Mouse (Mus musculus): Measurements from ENCODE around the gene Smox.

The Smox gene

GRCm38 (mm10) chr2:131514055-131514621 lies 22.8 kb downstream of the Smox start:
- DNase-seq: no peak

GRCm38 (mm10) chr2:131517550-131517949 lies 26.3 kb downstream of the Smox start:
- no peak for DNase-seq

- no peak for DNase-seq
Observed at GRCm38 (mm10) chr2:131518790-131519189, 27.5 kb downstream of the Smox start.

GRCm38 (mm10) chr2:131520743-131521142 lies 29.4 kb downstream of the Smox start:
- peak; percentile 90 for DNase-seq

GRCm38 (mm10) chr2:131527061-131527460 lies 35.8 kb downstream of the Smox start:
- no peak for DNase-seq

GRCm38 (mm10) chr2:131529898-131530622 lies 38.8 kb downstream of the Smox start:
- peak; percentile 91 for DNase-seq

GRCm38 (mm10) chr2:131530623-131531008 lies 39.3 kb downstream of the Smox start:
- peak; percentile 93 for DNase-seq

GRCm38 (mm10) chr2:131531271-131531670 lies 40.0 kb downstream of the Smox start:
- no peak for DNase-seq

GRCm38 (mm10) chr2:131535168-131535567 lies 43.9 kb downstream of the Smox start:
- no peak for DNase-seq

GRCm38 (mm10) chr2:131538341-131538740 lies 47.0 kb downstream of the Smox start:
- peak; percentile 96 for DNase-seq

GRCm38 (mm10) chr2:131539780-131540179 lies 48.5 kb downstream of the Smox start:
- DNase-seq: no peak

- DNase-seq: peak; percentile 84
Observed at GRCm38 (mm10) chr2:131541686-131542085, 50.4 kb downstream of the Smox start.

- DNase-seq: peak; percentile 93
Observed at GRCm38 (mm10) chr2:131542531-131542930, 51.2 kb downstream of the Smox start.

- DNase-seq: peak; percentile 95
Observed at GRCm38 (mm10) chr2:131545386-131546307, 54.4 kb downstream of the Smox start.

GRCm38 (mm10) chr2:131546308-131546700 lies 55.0 kb downstream of the Smox start:
- peak; percentile 85 for DNase-seq

GRCm38 (mm10) chr2:131546745-131547408 lies 55.6 kb downstream of the Smox start:
- no peak for DNase-seq

GRCm38 (mm10) chr2:131548330-131548729 lies 57.0 kb downstream of the Smox start:
- DNase-seq: no peak

GRCm38 (mm10) chr2:131549090-131549489 lies 57.8 kb downstream of the Smox start:
- peak; percentile 77 for DNase-seq

- DNase-seq: no peak
Observed at GRCm38 (mm10) chr2:131550474-131550873, 59.2 kb downstream of the Smox start.

GRCm38 (mm10) chr2:131550906-131551305 lies 59.6 kb downstream of the Smox start:
- peak; percentile 94 for DNase-seq

GRCm38 (mm10) chr2:131551701-131552620 lies 60.7 kb downstream of the Smox start:
- peak; percentile 93 for DNase-seq
